Comparison of ENCODE assay signal across 21 mouse cellular contexts in the genomic region with DNA sequence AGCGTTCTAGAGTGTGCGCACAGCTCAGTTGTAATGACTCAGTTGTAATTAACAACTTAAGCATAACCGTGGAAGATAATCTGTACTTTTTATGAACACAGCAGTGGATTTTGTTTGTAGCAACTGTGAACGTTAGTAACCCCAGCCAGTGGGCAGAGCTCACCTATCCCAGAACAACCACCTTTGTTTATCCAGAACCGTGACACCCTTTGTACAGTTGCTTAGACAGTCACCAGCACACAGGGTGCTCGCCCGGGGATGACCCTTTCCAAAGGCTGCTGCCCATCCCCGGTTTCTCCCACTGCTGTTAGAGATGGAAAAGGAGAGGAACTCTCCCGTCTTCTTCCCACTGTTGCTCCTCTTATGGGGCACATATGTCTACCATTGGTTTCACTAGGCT. TPM values are rescaled to one million over a fixed set of nuclear protein-coding genes. Genes with fewer than 3 reads are reported as not detected.
DNase-seq lines count a peak whose midpoint lies in the region; ATAC-seq and TF ChIP-seq lines count a peak whose summit lies in the region.
"Had no signal": no experiment of that assay in that cellular context is flagged by ENCODE, and none has a peak within 500 bp of the region (broad histone marks: within the 10 kb centered on the region; RNA-seq: fewer than 3 reads in every experiment).

No protein-coding gene starts in this region.

- H3K4me2 ChIP-seq in intestine, postnatal 0 days (replicated peaks; ENCODE audit: low read depth), result no peak overlapping the region
- H3K4me2 ChIP-seq in intestine, embryonic 16.5 days (ENCODE audit: low read depth, low read length), result no peak overlapping the region
- H3K4me2 ChIP-seq in liver, embryonic 16.5 days (ENCODE audit: low read depth, low read length), result no peak overlapping the region
- H3K4me2 ChIP-seq in liver, embryonic 12.5 days, result no peak overlapping the region
- H3K4me2 ChIP-seq: embryonic facial prominence, embryonic 12.5 days; forebrain, embryonic 13.5 days; forebrain, embryonic 15.5 days had no signal

- TF ChIP-seq POLR2A in small intestine, adult 2 months (IDR thresholded peaks at IDR 0.05; ENCODE audit: low read depth, low read length), result no peak

- no peaks in the 10 kb centered on the region; the same call in 1 of the 2 replicates for H3K36me3 ChIP-seq in intestine, postnatal 0 days (ENCODE audit: control insufficient read depth, insufficient read depth)
- no peaks in the 10 kb centered on the region for H3K36me3 ChIP-seq in intestine, embryonic 16.5 days (ENCODE audit: control insufficient read depth, insufficient read depth, low read length)
- no peaks in the 10 kb centered on the region for H3K36me3 ChIP-seq in liver, embryonic 16.5 days (ENCODE audit: control insufficient read depth, insufficient read depth)
- H3K36me3 ChIP-seq in liver, embryonic 12.5 days, result no peaks in the 10 kb centered on the region
- peaks cover 7% of the 10 kb centered on the region for H3K36me3 ChIP-seq in small intestine, adult 2 months (ENCODE audit: control insufficient read depth, insufficient read depth, low read length)
- H3K36me3 ChIP-seq: forebrain, embryonic 15.5 days had no signal

- WGBS in intestine, postnatal 0 days, result 77% methylated on average over 9 of the region's 9 CpGs
- WGBS in intestine, embryonic 16.5 days, result 91% methylated on average over 9 of the region's 9 CpGs
- WGBS in liver, embryonic 16.5 days (ENCODE audit: insufficient replicate concordance), result 65% methylated on average over 9 of the region's 9 CpGs
- WGBS in liver, embryonic 12.5 days (ENCODE audit: insufficient replicate concordance), result 78% methylated on average over 9 of the region's 9 CpGs
- 64% methylated on average over 9 of the region's 9 CpGs for WGBS in small intestine, adult 2 months

- peak overlapping the region; percentile 3; the same call in 1 of the 2 replicates for H3K27ac ChIP-seq in intestine, postnatal 0 days (ENCODE audit: low read depth, low read length)
- H3K27ac ChIP-seq in intestine, embryonic 16.5 days (ENCODE audit: low read length), result no peak overlapping the region
- no peak overlapping the region for H3K27ac ChIP-seq in liver, embryonic 16.5 days (ENCODE audit: low read length)
- H3K27ac ChIP-seq in liver, embryonic 12.5 days, result no peak overlapping the region
- H3K27ac ChIP-seq in small intestine, adult 2 months (ENCODE audit: insufficient read depth, low read depth, low read length), result peak overlapping the region; percentile 38; the same call in 1 of the 2 replicates
- H3K27ac ChIP-seq: embryonic facial prominence, embryonic 10.5 days; embryonic facial prominence, embryonic 12.5 days; forebrain, embryonic 13.5 days; forebrain, embryonic 15.5 days had no signal

- peaks cover 15% of the 10 kb centered on the region for H3K4me1 ChIP-seq in intestine, postnatal 0 days (replicated peaks; ENCODE audit: control insufficient read depth, insufficient read depth, low read length)
- H3K4me1 ChIP-seq in intestine, embryonic 16.5 days (ENCODE audit: control insufficient read depth, insufficient read depth, low read length), result peaks cover 6% of the 10 kb centered on the region; the same call in 1 of the 2 replicates
- no peaks in the 10 kb centered on the region for H3K4me1 ChIP-seq in liver, embryonic 16.5 days (ENCODE audit: control insufficient read depth, low read depth, low read length)
- no peaks in the 10 kb centered on the region for H3K4me1 ChIP-seq in liver, embryonic 12.5 days
- peaks cover 30% of the 10 kb centered on the region for H3K4me1 ChIP-seq in small intestine, adult 2 months (ENCODE audit: control insufficient read depth, insufficient read depth, insufficient read length, low read length)

- no peak for DNase-seq in adrenal gland, postnatal 25 days
- DNase-seq: adrenal gland, adult 2 months; adrenal gland, postnatal 10 days; adrenal gland, postnatal 36 days; cerebellum, adult 11-12 months; cerebellum, adult 2 months; cerebellum, adult 9-10 months; cerebellum, postnatal 10 days; cerebellum, postnatal 25 days had no signal

- peak; percentile 32 for ATAC-seq in intestine, postnatal 0 days
- no peak for ATAC-seq in intestine, embryonic 16.5 days
- ATAC-seq in liver, embryonic 16.5 days (ENCODE audit: low read depth), result peak; percentile 58
- ATAC-seq in liver, embryonic 12.5 days, result no peak
- ATAC-seq: forebrain, embryonic 13.5 days; forebrain, embryonic 15.5 days had no signal

- H3K9ac ChIP-seq in intestine, postnatal 0 days (ENCODE audit: low read depth, low read length), result no peak overlapping the region
- no peak overlapping the region for H3K9ac ChIP-seq in intestine, embryonic 16.5 days (ENCODE audit: low read depth, low read length)
- H3K9ac ChIP-seq in liver, embryonic 16.5 days (ENCODE audit: low read depth, low read length), result no peak overlapping the region
- H3K9ac ChIP-seq in liver, embryonic 12.5 days, result no peak overlapping the region
- H3K9ac ChIP-seq: embryonic facial prominence, embryonic 12.5 days; forebrain, embryonic 13.5 days; forebrain, embryonic 15.5 days had no signal

- H3K9me3 ChIP-seq in intestine, postnatal 0 days (ENCODE audit: control insufficient read depth), result no peaks in the 10 kb centered on the region
- H3K9me3 ChIP-seq in intestine, embryonic 16.5 days (ENCODE audit: control insufficient read depth, low read length), result no peaks in the 10 kb centered on the region
- H3K9me3 ChIP-seq in liver, embryonic 16.5 days (replicated peaks; ENCODE audit: control insufficient read depth, low read length), result no peaks in the 10 kb centered on the region
- no peaks in the 10 kb centered on the region for H3K9me3 ChIP-seq in liver, embryonic 12.5 days (replicated peaks)
- H3K9me3 ChIP-seq: embryonic facial prominence, embryonic 10.5 days; embryonic facial prominence, embryonic 12.5 days; forebrain, embryonic 13.5 days; forebrain, embryonic 15.5 days had no signal

- no peak overlapping the region for H3K4me3 ChIP-seq in intestine, postnatal 0 days (ENCODE audit: low read depth, low read length)
- H3K4me3 ChIP-seq in intestine, embryonic 16.5 days (ENCODE audit: low read length), result no peak overlapping the region
- no peak overlapping the region for H3K4me3 ChIP-seq in liver, embryonic 16.5 days (ENCODE audit: low read depth, low read length)
- H3K4me3 ChIP-seq in liver, embryonic 12.5 days, result no peak overlapping the region
- no peak overlapping the region for H3K4me3 ChIP-seq in small intestine, adult 2 months (ENCODE audit: low read depth, low read length)
- H3K4me3 ChIP-seq: embryonic facial prominence, embryonic 10.5 days; embryonic facial prominence, embryonic 12.5 days; forebrain, embryonic 13.5 days; forebrain, embryonic 15.5 days had no signal

- no peaks in the 10 kb centered on the region for H3K27me3 ChIP-seq in intestine, postnatal 0 days (replicated peaks; ENCODE audit: control insufficient read depth, insufficient read depth, low read length)
- H3K27me3 ChIP-seq in intestine, embryonic 16.5 days (replicated peaks; ENCODE audit: control insufficient read depth, insufficient read depth, low read length), result no peaks in the 10 kb centered on the region
- H3K27me3 ChIP-seq in liver, embryonic 16.5 days (ENCODE audit: control insufficient read depth, insufficient read depth, low read depth, low read length), result no peaks in the 10 kb centered on the region
- no peaks in the 10 kb centered on the region for H3K27me3 ChIP-seq in liver, embryonic 12.5 days (replicated peaks)
- H3K27me3 ChIP-seq in small intestine, adult 2 months (ENCODE audit: control insufficient read depth, insufficient read depth, low read length), result no peaks in the 10 kb centered on the region
- H3K27me3 ChIP-seq: embryonic facial prominence, embryonic 12.5 days; forebrain, embryonic 13.5 days; forebrain, embryonic 15.5 days had no signal

- TF ChIP-seq CTCF in intestine, postnatal 0 days (IDR thresholded peaks at IDR 0.05; ENCODE audit: low read depth), result no peak
- TF ChIP-seq CTCF in small intestine, adult 2 months (IDR thresholded peaks at IDR 0.05; ENCODE audit: extremely low read depth, insufficient read length, insufficient replicate concordance, low read depth, low read length), result no peak

RNA-seq across cellular contexts. Expression of a gene that starts 22.6 kb away (rescaled TPM):
- polyA plus RNA-seq in intestine, postnatal 0 days (2015; fragmentation: Nextera tagmentation; extraction: Ambion mirVana), result 47.4 and 56.7 TPM in 2 replicates
- 1.2 and 2.1 TPM in 2 replicates for polyA plus RNA-seq in intestine, embryonic 16.5 days (2015; fragmentation: Nextera tagmentation; extraction: Ambion mirVana)
- polyA plus RNA-seq in liver, embryonic 16.5 days (2015; fragmentation: Nextera tagmentation; extraction: Ambion mirVana), result 0.55 and 0.58 TPM in 2 replicates
- polyA plus RNA-seq in liver, embryonic 12.5 days (2016; fragmentation: Nextera tagmentation; extraction: Ambion mirVana), result 0.14 and 0.28 TPM in 2 replicates
- 62.7 and 289 TPM in 2 replicates for polyA plus RNA-seq in small intestine, adult 2 months (2012; rRNA removed)
- 0.09 and 0.81 TPM in 2 replicates for total RNA-seq in adrenal gland, postnatal 25 days (2021)
- total RNA-seq: adrenal gland, postnatal 36 days; MEL had no signal
- polyA plus RNA-seq: C2C12; cerebellum, adult 2 months; cortical plate, adult 2 months had no signal

RNA-seq across cellular contexts. Expression of a gene that starts 27.2 kb away (rescaled TPM):
- 10.1 and 11.4 TPM in 2 replicates for polyA plus RNA-seq in intestine, postnatal 0 days (2015; fragmentation: Nextera tagmentation; extraction: Ambion mirVana)
- polyA plus RNA-seq in intestine, embryonic 16.5 days (2015; fragmentation: Nextera tagmentation; extraction: Ambion mirVana), result 18.1 and 20.1 TPM in 2 replicates
- polyA plus RNA-seq in liver, embryonic 16.5 days (2015; fragmentation: Nextera tagmentation; extraction: Ambion mirVana), result 1.7 and 2.5 TPM in 2 replicates
- 3.3 and 4.2 TPM in 2 replicates for polyA plus RNA-seq in liver, embryonic 12.5 days (2016; fragmentation: Nextera tagmentation; extraction: Ambion mirVana)
- 0.06 and 0.24 TPM in 2 replicates for polyA plus RNA-seq in small intestine, adult 2 months (2012; rRNA removed)
- total RNA-seq in adrenal gland, postnatal 25 days (2021), result 22.4 and 22.6 TPM in 2 replicates
- total RNA-seq: MEL had no signal

RNA-seq across cellular contexts. Expression of a gene that starts 29.3 kb away (rescaled TPM):
- polyA plus RNA-seq in intestine, postnatal 0 days (2015; fragmentation: Nextera tagmentation; extraction: Ambion mirVana), result 59.8 and 68.3 TPM in 2 replicates
- 3.7 and 6.5 TPM in 2 replicates for polyA plus RNA-seq in intestine, embryonic 16.5 days (2015; fragmentation: Nextera tagmentation; extraction: Ambion mirVana)
- 0.48 and 0.63 TPM in 2 replicates for polyA plus RNA-seq in liver, embryonic 16.5 days (2015; fragmentation: Nextera tagmentation; extraction: Ambion mirVana)
- polyA plus RNA-seq in liver, embryonic 12.5 days (2016; fragmentation: Nextera tagmentation; extraction: Ambion mirVana), result 0.14 and 0.26 TPM in 2 replicates
- polyA plus RNA-seq in small intestine, adult 2 months (2012; rRNA removed), result 73.5 and 335 TPM in 2 replicates
- total RNA-seq in adrenal gland, postnatal 25 days (2021), result 0.12 and 1.3 TPM in 2 replicates
- total RNA-seq: adrenal gland, adult 2 months; adrenal gland, postnatal 36 days; MEL had no signal
- polyA plus RNA-seq: C2C12 had no signal

Comparison
In these comparisons a context has a peak if more than half of its experiments do, and no peak if none do; other contexts are left out.
1. ATAC-seq: peak in intestine, postnatal 0 days (single experiment) and liver, embryonic 16.5 days (single experiment); none in intestine, embryonic 16.5 days (single experiment) and liver, embryonic 12.5 days (single experiment).
2. H3K27ac ChIP-seq: peak in intestine, postnatal 0 days (single experiment) and small intestine, adult 2 months (single experiment); none in intestine, embryonic 16.5 days (single experiment), liver, embryonic 16.5 days (single experiment) and liver, embryonic 12.5 days (single experiment).
3. RNA of a gene that starts 22.6 kb away (polyA plus RNA-seq): 62.7 to 289 TPM in small intestine, adult 2 months and 47.4 to 56.7 TPM in intestine, postnatal 0 days; 1.2 to 2.1 TPM in intestine, embryonic 16.5 days, 0.55 to 0.58 TPM in liver, embryonic 16.5 days and 0.14 to 0.28 TPM in liver, embryonic 12.5 days; every median in the first group is over 10 times any median in the second.